Mouse (Mus musculus): ENCODE measurements at regions not wholly inside any gene's neighbourhood (a gene's known extent, or its start where the extent isn't known, plus 50 kb on each side); places are given as distances from the start of the nearest gene placed in this dataset.

GRCm38 (mm10) chr6:51189173-51189572 lies 243.3 kb upstream of the Nfe2l3 start:
- peaks cover 49% of the 10 kb centered on the region for H3K27me3 ChIP-seq (ENCODE audit: insufficient read depth, low read length)
- no peaks in the 10 kb centered on the region for H3K36me3 ChIP-seq (ENCODE audit: insufficient read depth, low read length)
- no peaks in the 10 kb centered on the region for H3K4me1 ChIP-seq (replicated peaks; ENCODE audit: insufficient read depth, low read length)
- TF ChIP-seq CTCF (IDR thresholded peaks at IDR 0.05; ENCODE audit: low read depth) = no peak
- H3K4me3 ChIP-seq (replicated peaks; ENCODE audit: low read depth, low read length) = no peak overlapping the region
- no peak overlapping the region for H3K9ac ChIP-seq (ENCODE audit: low read depth, low read length)
- no peak overlapping the region for H3K27ac ChIP-seq
- DNase-seq (ENCODE audit: low spot score) (no peak), ATAC-seq (replicated peaks; ENCODE audit: low FRiP score, low read depth) (no peak)
- H3K9me3 ChIP-seq (replicated peaks; ENCODE audit: low read length) = no peaks in the 10 kb centered on the region
- WGBS = 72% methylated on average over 3 of the region's 3 CpGs
- no peak overlapping the region for H3K4me2 ChIP-seq (ENCODE audit: low read length)

DNA sequence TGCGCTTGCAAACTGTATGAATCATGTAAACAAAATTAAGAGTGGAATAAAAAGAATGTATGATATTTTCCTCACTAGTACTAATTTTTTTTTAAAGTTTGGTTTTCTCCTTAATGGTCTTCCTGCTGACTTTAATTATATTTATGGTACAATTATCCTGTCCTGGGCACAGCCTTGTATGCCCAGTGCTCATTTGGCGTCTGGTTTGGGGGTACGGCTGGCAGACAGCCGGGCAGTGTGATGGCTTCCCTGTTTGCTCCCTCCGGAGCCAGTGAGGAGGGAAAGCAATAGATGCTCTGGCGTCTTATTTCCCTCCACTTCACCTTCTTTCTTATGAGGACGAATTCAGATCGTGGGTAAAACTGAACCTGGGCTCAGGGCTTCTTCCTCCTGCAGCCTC lies 239.6 kb upstream of the Nfe2l3 start:
- Histone ChIP-seq H3K4me2 (ENCODE audit: low read length) (no peak overlapping the region), H3K27ac (no peak overlapping the region), H3K9me3 (replicated peaks; ENCODE audit: low read length) (no peaks in the 10 kb centered on the region), H3K36me3 (ENCODE audit: insufficient read depth, low read length) (no peaks in the 10 kb centered on the region), H3K4me3 (replicated peaks; ENCODE audit: low read depth, low read length) (no peak overlapping the region), H3K9ac (ENCODE audit: low read depth, low read length) (no peak overlapping the region), H3K27me3 (ENCODE audit: insufficient read depth, low read length) (peaks cover 13% of the 10 kb centered on the region), H3K4me1 (replicated peaks; ENCODE audit: insufficient read depth, low read length) (no peaks in the 10 kb centered on the region)
- ATAC-seq (replicated peaks; ENCODE audit: low FRiP score, low read depth) (no peak), DNase-seq (ENCODE audit: low spot score) (no peak)
- 38% methylated on average over 8 of the region's 8 CpGs for WGBS
- TF ChIP-seq CTCF (IDR thresholded peaks at IDR 0.05; ENCODE audit: low read depth) = no peak

DNA sequence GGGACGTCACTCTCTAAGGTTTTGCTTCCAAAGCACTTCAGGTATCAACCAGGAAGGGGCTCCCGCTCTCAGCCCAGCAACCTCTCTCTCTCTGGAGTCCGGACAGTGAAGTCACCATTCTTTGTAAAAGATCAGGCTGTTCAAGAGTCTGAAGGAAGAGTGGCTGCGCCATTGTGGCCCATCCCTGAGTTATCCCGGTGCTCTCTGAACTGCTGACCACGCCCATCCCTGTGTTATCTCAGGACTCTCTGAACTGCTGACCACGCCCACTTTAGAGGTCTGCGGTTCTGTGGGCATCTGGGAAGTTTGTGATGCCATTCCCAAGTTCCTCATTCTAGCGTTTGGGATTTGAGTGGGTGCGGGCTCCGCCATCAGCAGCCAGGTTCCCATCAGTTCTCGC lies 239.1 kb upstream of the Nfe2l3 start:
- Histone ChIP-seq H3K9me3 (replicated peaks; ENCODE audit: low read length) (no peaks in the 10 kb centered on the region), H3K4me2 (ENCODE audit: low read length) (no peak overlapping the region), H3K9ac (ENCODE audit: low read depth, low read length) (no peak overlapping the region), H3K27me3 (ENCODE audit: insufficient read depth, low read length) (peaks cover 8% of the 10 kb centered on the region; the same call in 1 of the 2 replicates), H3K4me3 (replicated peaks; ENCODE audit: low read depth, low read length) (no peak overlapping the region), H3K4me1 (replicated peaks; ENCODE audit: insufficient read depth, low read length) (no peaks in the 10 kb centered on the region), H3K36me3 (ENCODE audit: insufficient read depth, low read length) (no peaks in the 10 kb centered on the region), H3K27ac (no peak overlapping the region)
- TF ChIP-seq CTCF (IDR thresholded peaks at IDR 0.05; ENCODE audit: low read depth) = no peak
- no peak for DNase-seq (ENCODE audit: low spot score)
- 18% methylated on average over 12 of the region's 12 CpGs for WGBS
- ATAC-seq (replicated peaks; ENCODE audit: low FRiP score, low read depth) = no peak

DNA sequence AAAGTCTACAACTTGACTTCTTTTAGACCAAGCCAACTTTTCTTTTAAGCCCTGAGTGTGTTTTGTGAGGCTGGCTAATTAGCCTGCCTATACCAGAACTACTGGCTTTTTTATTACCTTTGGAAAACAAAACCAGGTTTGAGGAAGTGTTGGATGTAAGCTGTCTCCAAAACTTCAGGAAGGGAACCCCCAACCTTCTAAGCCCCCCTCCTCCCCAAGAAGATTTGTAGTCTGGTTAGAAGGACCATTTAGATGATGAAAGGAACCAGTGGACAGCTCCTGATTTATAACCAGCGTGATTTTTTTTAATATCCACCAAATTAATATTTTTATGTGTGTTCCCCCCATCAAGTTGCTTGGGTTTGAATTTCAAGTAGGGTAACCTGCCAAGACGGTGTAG lies 236.1 kb upstream of the Nfe2l3 start:
- DNase-seq (ENCODE audit: low spot score) (no peak), ATAC-seq (replicated peaks; ENCODE audit: low FRiP score, low read depth) (no peak)
- Histone ChIP-seq H3K4me3 (replicated peaks; ENCODE audit: low read depth, low read length) (no peak overlapping the region), H3K9me3 (replicated peaks; ENCODE audit: low read length) (no peaks in the 10 kb centered on the region), H3K27ac (no peak overlapping the region), H3K4me1 (replicated peaks; ENCODE audit: insufficient read depth, low read length) (no peaks in the 10 kb centered on the region), H3K36me3 (ENCODE audit: insufficient read depth, low read length) (no peaks in the 10 kb centered on the region), H3K9ac (ENCODE audit: low read depth, low read length) (no peak overlapping the region), H3K4me2 (ENCODE audit: low read length) (no peak overlapping the region), H3K27me3 (ENCODE audit: insufficient read depth, low read length) (0 out of 2 replicates have a peak, but pooled peaks cover 6% of the 10 kb centered on the region)
- WGBS = 48% methylated on average over 2 of the region's 2 CpGs
- TF ChIP-seq CTCF (IDR thresholded peaks at IDR 0.05; ENCODE audit: low read depth) = no peak

GRCm38 (mm10) chr6:51197000-51197774 lies 235.3 kb upstream of the Nfe2l3 start:
- no peak for DNase-seq (ENCODE audit: low spot score)
- WGBS = 65% methylated on average over 16 of the region's 16 CpGs
- H3K4me2 ChIP-seq (ENCODE audit: low read length) = no peak overlapping the region
- no peak for ATAC-seq (replicated peaks; ENCODE audit: low FRiP score, low read depth)
- 0 out of 2 replicates have a peak, but pooled peaks cover 1% of the 10 kb centered on the region for H3K27me3 ChIP-seq (ENCODE audit: insufficient read depth, low read length)
- H3K36me3 ChIP-seq (ENCODE audit: insufficient read depth, low read length) = no peaks in the 10 kb centered on the region
- no peaks in the 10 kb centered on the region for H3K9me3 ChIP-seq (replicated peaks; ENCODE audit: low read length)
- no peak overlapping the region for H3K27ac ChIP-seq
- no peaks in the 10 kb centered on the region for H3K4me1 ChIP-seq (replicated peaks; ENCODE audit: insufficient read depth, low read length)
- no peak for TF ChIP-seq CTCF (IDR thresholded peaks at IDR 0.05; ENCODE audit: low read depth)
- H3K9ac ChIP-seq (ENCODE audit: low read depth, low read length) = no peak overlapping the region
- H3K4me3 ChIP-seq (replicated peaks; ENCODE audit: low read depth, low read length) = no peak overlapping the region

GRCm38 (mm10) chr6:51200207-51200606 lies 232.3 kb upstream of the Nfe2l3 start:
- ATAC-seq (replicated peaks; ENCODE audit: low FRiP score, low read depth) = no peak
- Histone ChIP-seq H3K4me2 (ENCODE audit: low read length) (no peak overlapping the region), H3K36me3 (ENCODE audit: insufficient read depth, low read length) (no peaks in the 10 kb centered on the region), H3K27ac (no peak overlapping the region), H3K9ac (ENCODE audit: low read depth, low read length) (no peak overlapping the region), H3K4me3 (replicated peaks; ENCODE audit: low read depth, low read length) (no peak overlapping the region), H3K27me3 (ENCODE audit: insufficient read depth, low read length) (no peaks in the 10 kb centered on the region), H3K9me3 (replicated peaks; ENCODE audit: low read length) (no peaks in the 10 kb centered on the region), H3K4me1 (replicated peaks; ENCODE audit: insufficient read depth, low read length) (no peaks in the 10 kb centered on the region)
- DNase-seq (ENCODE audit: low spot score) = no peak
- no peak for TF ChIP-seq CTCF (IDR thresholded peaks at IDR 0.05; ENCODE audit: low read depth)
- WGBS = 66% methylated on average over 5 of the region's 5 CpGs
